Mouse (Mus musculus): Measurements from ENCODE around the gene Pde5a.

Gene Pde5a

GRCm38 (mm10) chr3:122728852-122729600 lies at the start of gene Pde5a:
Pde5a (plus strand) TSS chr3:122728947.
- DNase-seq, result peak; percentile 71

GRCm38 (mm10) chr3:122680851-122681250 lies 47.9 kb upstream of the Pde5a start:
- DNase-seq, result no peak

GRCm38 (mm10) chr3:122682352-122682751 lies 46.4 kb upstream of the Pde5a start:
- no peak for DNase-seq

GRCm38 (mm10) chr3:122684832-122685231 lies 43.9 kb upstream of the Pde5a start:
- no peak for DNase-seq

GRCm38 (mm10) chr3:122693039-122693438 lies 35.7 kb upstream of the Pde5a start:
- no peak for DNase-seq

GRCm38 (mm10) chr3:122695870-122696269 lies 32.9 kb upstream of the Pde5a start:
- no peak for DNase-seq

- DNase-seq, result no peak
Observed at GRCm38 (mm10) chr3:122696672-122697071, 32.1 kb upstream of the Pde5a start.

- DNase-seq, result peak; percentile 37
Observed at GRCm38 (mm10) chr3:122704209-122704608, 24.5 kb upstream of the Pde5a start.

GRCm38 (mm10) chr3:122705246-122705645 lies 23.5 kb upstream of the Pde5a start:
- DNase-seq, result no peak

GRCm38 (mm10) chr3:122708485-122708884 lies 20.3 kb upstream of the Pde5a start:
- DNase-seq, result no peak

- DNase-seq, result no peak
Observed at GRCm38 (mm10) chr3:122710141-122710540, 18.6 kb upstream of the Pde5a start.

- no peak for DNase-seq
Observed at GRCm38 (mm10) chr3:122718631-122719030, 10.1 kb upstream of the Pde5a start.

GRCm38 (mm10) chr3:122721522-122721921 lies 7.2 kb upstream of the Pde5a start:
- DNase-seq, result no peak

- DNase-seq, result peak; percentile 40
Observed at GRCm38 (mm10) chr3:122729601-122729959, 833 bp downstream of the Pde5a start.

- DNase-seq, result peak; percentile 50
Observed at GRCm38 (mm10) chr3:122729960-122730740, 1.4 kb downstream of the Pde5a start.

- no peak for DNase-seq
Observed at GRCm38 (mm10) chr3:122730741-122731235, 2.0 kb downstream of the Pde5a start.

- DNase-seq, result no peak
Observed at GRCm38 (mm10) chr3:122733806-122734205, 5.1 kb downstream of the Pde5a start.

- DNase-seq, result no peak
Observed at GRCm38 (mm10) chr3:122734329-122734728, 5.6 kb downstream of the Pde5a start.

- DNase-seq, result no peak
Observed at GRCm38 (mm10) chr3:122739460-122739859, 10.7 kb downstream of the Pde5a start.

GRCm38 (mm10) chr3:122744265-122744664 lies 15.5 kb downstream of the Pde5a start:
- DNase-seq, result no peak

- DNase-seq, result no peak
Observed at GRCm38 (mm10) chr3:122747921-122748700, 19.4 kb downstream of the Pde5a start.

- no peak for DNase-seq
Observed at GRCm38 (mm10) chr3:122763240-122763761, 34.6 kb downstream of the Pde5a start.

GRCm38 (mm10) chr3:122763768-122764167 lies 35.0 kb downstream of the Pde5a start:
- no peak for DNase-seq
